ENCODE assay signal across 8 mouse cellular contexts in the genomic region with DNA sequence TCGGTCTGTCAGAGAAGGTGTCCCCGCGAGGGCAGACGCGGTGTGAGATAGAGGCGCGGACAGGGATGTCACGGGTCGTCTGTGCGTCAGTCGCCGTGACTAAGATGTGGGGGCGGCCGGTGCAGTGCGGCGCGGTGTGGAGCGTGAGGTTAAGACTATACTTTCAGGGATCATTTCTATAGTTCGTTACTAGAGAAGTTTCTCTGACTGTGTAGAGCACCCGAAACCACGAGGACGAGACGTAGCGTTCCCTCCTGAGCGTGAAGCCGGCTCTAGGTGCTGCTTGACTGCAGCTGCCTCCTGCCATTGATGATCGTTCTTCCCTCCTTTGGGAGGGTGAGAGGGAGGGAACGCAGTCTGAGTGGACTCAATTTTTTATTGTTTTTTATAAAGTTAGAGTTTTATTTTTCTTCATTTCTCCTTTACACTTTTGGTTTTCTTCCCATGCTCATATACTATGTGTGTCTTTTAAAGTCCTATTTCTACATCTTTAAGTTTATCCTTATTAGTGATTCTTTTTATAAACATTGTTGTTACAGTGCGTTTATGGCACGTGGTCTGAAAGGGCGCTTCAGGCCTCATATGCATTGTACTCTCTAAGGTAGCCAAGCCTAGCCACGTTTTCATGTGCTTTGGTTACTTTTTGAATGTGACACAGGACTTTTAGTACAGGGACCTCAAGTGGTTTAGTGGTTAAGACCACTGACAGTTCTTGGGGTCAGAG. TPM values are rescaled to one million over a fixed set of nuclear protein-coding genes. Genes with fewer than 3 reads are reported as not detected.
DNase-seq lines count a peak whose midpoint lies in the region; ATAC-seq lines count a peak whose summit lies in the region.
"Not testable (repeated sequence)": the region's sequence is repeated elsewhere in the genome, so short reads cannot be mapped to it uniquely, and the experiment has no call there.

No protein-coding gene starts in this region.

- peak; percentile 96 for ATAC-seq in embryonic facial prominence, embryonic 12.5 days (ENCODE audit: insufficient number of reproducible peaks, insufficient read depth, low FRiP score, low TSS enrichment)
- peak; percentile 96 for ATAC-seq in limb, embryonic 12.5 days (ENCODE audit: insufficient number of reproducible peaks, insufficient read depth, low FRiP score, low TSS enrichment, low read depth)
- peak; percentile 97 for ATAC-seq in midbrain, embryonic 11.5 days (ENCODE audit: low FRiP score)

- H3K4me2 ChIP-seq in embryonic facial prominence, embryonic 12.5 days (replicated peaks); midbrain, embryonic 11.5 days: not testable (repeated sequence)
- peak overlapping the region; percentile 61; the same call in 1 of the 2 replicates for H3K4me2 ChIP-seq in limb, embryonic 12.5 days

- H3K9ac ChIP-seq in embryonic facial prominence, embryonic 12.5 days; limb, embryonic 12.5 days (replicated peaks); midbrain, embryonic 11.5 days (ENCODE audit: low read length): not testable (repeated sequence)

- not testable (repeated sequence) for H3K36me3 ChIP-seq in embryonic facial prominence, embryonic 12.5 days; limb, embryonic 12.5 days; midbrain, embryonic 11.5 days (ENCODE audit: control insufficient read depth, insufficient read depth, low read length)

- not testable (repeated sequence) for H3K4me3 ChIP-seq in embryonic facial prominence, embryonic 12.5 days; limb, embryonic 12.5 days (replicated peaks); midbrain, embryonic 11.5 days (ENCODE audit: low read depth, low read length)

- H3K27ac ChIP-seq in embryonic facial prominence, embryonic 12.5 days = peak overlapping the region; percentile 72
- H3K27ac ChIP-seq in limb, embryonic 12.5 days = peak overlapping the region; percentile 20
- H3K27ac ChIP-seq in midbrain, embryonic 11.5 days (ENCODE audit: low read depth, low read length) = not testable (repeated sequence)

- not testable (repeated sequence) for H3K4me1 ChIP-seq in embryonic facial prominence, embryonic 12.5 days; limb, embryonic 12.5 days (replicated peaks); midbrain, embryonic 11.5 days (ENCODE audit: control insufficient read depth, insufficient read depth, low read length)

- H3K9me3 ChIP-seq in embryonic facial prominence, embryonic 12.5 days; limb, embryonic 12.5 days; midbrain, embryonic 11.5 days (ENCODE audit: control insufficient read depth, low read length): not testable (repeated sequence)

- WGBS in embryonic facial prominence, embryonic 12.5 days = under 1% methylated on average over 6 of the region's 32 CpGs
- whole genome bisulfite sequencing in limb, embryonic 12.5 days = under 1% methylated on average over 6 of the region's 32 CpGs
- 0% methylated on average over 5 of the region's 32 CpGs for WGBS in midbrain, embryonic 11.5 days

- peak; percentile 98 for DNase-seq in 3T3-L1 (ENCODE audit: low read depth, low spot score)
- DNase-seq in adrenal gland, postnatal 14 days = peak; percentile 61
- DNase-seq in heart, adult 9 months (ENCODE audit: low spot score in 2 of 2) = peak; percentile 42 to 44
- DNase-seq in kidney, adult 18-20 months = peak; percentile 42
- DNase-seq in midbrain, embryonic 11.5 days (ENCODE audit: low spot score, missing footprints) = not testable (repeated sequence)
- DNase-seq in right cerebral cortex, postnatal 25 days = peak; percentile 25

- H3K27me3 ChIP-seq in embryonic facial prominence, embryonic 12.5 days; limb, embryonic 12.5 days; midbrain, embryonic 11.5 days (ENCODE audit: control insufficient read depth, insufficient read depth, low read length): not testable (repeated sequence)

RNA-seq across cellular contexts. Expression of gene Tex14, which starts 43.8 kb away (rescaled TPM):
- 0.53 and 0.67 TPM in 2 replicates for total RNA-seq in adrenal gland, postnatal 14 days (2021)
- polyA plus RNA-seq in embryonic facial prominence, embryonic 12.5 days (2016; fragmentation: Nextera tagmentation; extraction: Ambion mirVana) = 0.64 and 0.99 TPM in 2 replicates
- 0.47 and 0.81 TPM in 2 replicates for polyA plus RNA-seq in limb, embryonic 12.5 days (2016; fragmentation: Nextera tagmentation; extraction: Ambion mirVana)
- polyA plus RNA-seq in midbrain, embryonic 11.5 days (2014; fragmentation: Nextera tagmentation; extraction: Ambion mirVana) = 0.21 and 0.30 TPM in 2 replicates

RNA-seq across cellular contexts. Expression of gene Rad51c, which starts 43.9 kb away (rescaled TPM):
- 2.9 and 3.6 TPM in 2 replicates for total RNA-seq in adrenal gland, postnatal 14 days (2021)
- polyA plus RNA-seq in embryonic facial prominence, embryonic 12.5 days (2016; fragmentation: Nextera tagmentation; extraction: Ambion mirVana) = 10.6 TPM in 2 replicates
- polyA plus RNA-seq in limb, embryonic 12.5 days (2016; fragmentation: Nextera tagmentation; extraction: Ambion mirVana) = 11.8 and 12.3 TPM in 2 replicates
- polyA plus RNA-seq in midbrain, embryonic 11.5 days (2014; fragmentation: Nextera tagmentation; extraction: Ambion mirVana) = 13.6 and 15.7 TPM in 2 replicates
